Mouse (Mus musculus): ENCODE measurements around the gene Itga8. TPM values are rescaled to one million over a fixed set of nuclear protein-coding genes. Genes with fewer than 3 reads are reported as not detected.

Itga8 gene
- polyA plus RNA-seq, 1 experiment, result 3.8 TPM

DNA sequence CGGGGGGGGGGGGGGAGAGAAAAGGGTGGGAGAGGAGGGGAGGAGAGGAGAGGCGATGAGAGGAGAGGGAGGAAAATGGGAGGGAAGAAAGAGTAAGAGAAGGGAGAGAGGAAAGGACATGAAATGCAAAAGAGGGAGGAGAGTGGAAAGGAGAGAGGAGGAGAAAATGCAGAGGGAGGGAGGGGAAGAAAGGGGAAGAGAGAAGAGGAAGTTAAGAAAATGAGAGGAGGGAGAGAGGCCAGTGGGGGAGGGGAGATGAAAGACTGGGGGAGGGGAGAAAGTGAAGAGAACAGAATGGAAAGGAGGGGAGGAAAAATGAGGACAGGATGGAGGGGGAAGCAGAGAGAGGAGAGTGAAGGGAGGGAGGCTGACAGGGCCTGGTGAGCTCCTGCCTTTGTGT lies 74.5 kb downstream of the Itga8 start:
- no peak for DNase-seq (ENCODE audit: low read depth in 1 of 2, low spot score in 2 of 2)
- Histone ChIP-seq H3K27ac (ENCODE audit: insufficient read depth, low read length) (no peak overlapping the region), H3K36me3 (ENCODE audit: control insufficient read depth, insufficient read depth, low read length) (no peaks in the 10 kb centered on the region), H3K27me3 (ENCODE audit: control insufficient read depth, insufficient read depth, low read length) (no peaks in the 10 kb centered on the region), H3K4me3 (ENCODE audit: extremely low read depth, insufficient read depth, insufficient read length) (no peak overlapping the region), H3K4me1 (ENCODE audit: control insufficient read depth, insufficient read depth, insufficient read length) (peaks cover 10% of the 10 kb centered on the region)
- TF ChIP-seq CTCF (IDR thresholded peaks at IDR 0.05; ENCODE audit: extremely low read depth, insufficient read depth, insufficient read length, insufficient replicate concordance) (no peak), POLR2A (IDR thresholded peaks at IDR 0.05; ENCODE audit: low read depth, low read length) (no peak)
- 58% methylated on average over 2 of the region's 2 CpGs for WGBS

- no peak for DNase-seq (ENCODE audit: low read depth in 1 of 2, low spot score in 2 of 2)
- peaks cover 10% of the 10 kb centered on the region for H3K4me1 ChIP-seq (ENCODE audit: control insufficient read depth, insufficient read depth, insufficient read length)
- H3K36me3 ChIP-seq (ENCODE audit: control insufficient read depth, insufficient read depth, low read length), result no peaks in the 10 kb centered on the region
Observed at GRCm38 (mm10) chr2:12226367-12226766, 75.4 kb downstream of the Itga8 start.

GRCm38 (mm10) chr2:12221671-12222070 lies 80.1 kb downstream of the Itga8 start:
- H3K36me3 ChIP-seq (ENCODE audit: control insufficient read depth, insufficient read depth, low read length), result no peaks in the 10 kb centered on the region
- TF ChIP-seq CTCF (IDR thresholded peaks at IDR 0.05; ENCODE audit: extremely low read depth, insufficient read depth, insufficient read length, insufficient replicate concordance), result no peak
- TF ChIP-seq POLR2A (IDR thresholded peaks at IDR 0.05; ENCODE audit: low read depth, low read length), result no peak
- no peak overlapping the region for H3K27ac ChIP-seq (ENCODE audit: insufficient read depth, low read length)
- no peak overlapping the region for H3K4me3 ChIP-seq (ENCODE audit: extremely low read depth, insufficient read depth, insufficient read length)
- no peak for DNase-seq (ENCODE audit: low read depth in 1 of 2, low spot score in 2 of 2)
- WGBS, result 88% methylated on average over 2 of the region's 2 CpGs
- H3K27me3 ChIP-seq (ENCODE audit: control insufficient read depth, insufficient read depth, low read length), result no peaks in the 10 kb centered on the region
- no peaks in the 10 kb centered on the region for H3K4me1 ChIP-seq (ENCODE audit: control insufficient read depth, insufficient read depth, insufficient read length)

More at GRCm38 (mm10) chr2:12226367-12226766, 75.4 kb downstream of the Itga8 start:
- 16% methylated on average over 1 of the region's 1 CpGs for WGBS
- H3K4me3 ChIP-seq (ENCODE audit: extremely low read depth, insufficient read depth, insufficient read length), result no peak overlapping the region
- H3K27ac ChIP-seq (ENCODE audit: insufficient read depth, low read length), result no peak overlapping the region
- no peaks in the 10 kb centered on the region for H3K27me3 ChIP-seq (ENCODE audit: control insufficient read depth, insufficient read depth, low read length)
- no peak for TF ChIP-seq POLR2A (IDR thresholded peaks at IDR 0.05; ENCODE audit: low read depth, low read length)
- TF ChIP-seq CTCF (IDR thresholded peaks at IDR 0.05; ENCODE audit: extremely low read depth, insufficient read depth, insufficient read length, insufficient replicate concordance), result no peak

GRCm38 (mm10) chr2:12213464-12213790 lies 88.3 kb downstream of the Itga8 start:
- Histone ChIP-seq H3K36me3 (ENCODE audit: control insufficient read depth, insufficient read depth, low read length) (no peaks in the 10 kb centered on the region), H3K27me3 (ENCODE audit: control insufficient read depth, insufficient read depth, low read length) (no peaks in the 10 kb centered on the region), H3K27ac (ENCODE audit: insufficient read depth, low read length) (no peak overlapping the region), H3K4me3 (ENCODE audit: extremely low read depth, insufficient read depth, insufficient read length) (no peak overlapping the region), H3K4me1 (ENCODE audit: control insufficient read depth, insufficient read depth, insufficient read length) (no peaks in the 10 kb centered on the region)
- 78% methylated on average over 4 of the region's 4 CpGs for WGBS
- DNase-seq (ENCODE audit: low read depth in 1 of 2, low spot score in 2 of 2), result no peak
- no peak for TF ChIP-seq CTCF (IDR thresholded peaks at IDR 0.05; ENCODE audit: extremely low read depth, insufficient read depth, insufficient read length, insufficient replicate concordance)
- no peak for TF ChIP-seq POLR2A (IDR thresholded peaks at IDR 0.05; ENCODE audit: low read depth, low read length)

DNA sequence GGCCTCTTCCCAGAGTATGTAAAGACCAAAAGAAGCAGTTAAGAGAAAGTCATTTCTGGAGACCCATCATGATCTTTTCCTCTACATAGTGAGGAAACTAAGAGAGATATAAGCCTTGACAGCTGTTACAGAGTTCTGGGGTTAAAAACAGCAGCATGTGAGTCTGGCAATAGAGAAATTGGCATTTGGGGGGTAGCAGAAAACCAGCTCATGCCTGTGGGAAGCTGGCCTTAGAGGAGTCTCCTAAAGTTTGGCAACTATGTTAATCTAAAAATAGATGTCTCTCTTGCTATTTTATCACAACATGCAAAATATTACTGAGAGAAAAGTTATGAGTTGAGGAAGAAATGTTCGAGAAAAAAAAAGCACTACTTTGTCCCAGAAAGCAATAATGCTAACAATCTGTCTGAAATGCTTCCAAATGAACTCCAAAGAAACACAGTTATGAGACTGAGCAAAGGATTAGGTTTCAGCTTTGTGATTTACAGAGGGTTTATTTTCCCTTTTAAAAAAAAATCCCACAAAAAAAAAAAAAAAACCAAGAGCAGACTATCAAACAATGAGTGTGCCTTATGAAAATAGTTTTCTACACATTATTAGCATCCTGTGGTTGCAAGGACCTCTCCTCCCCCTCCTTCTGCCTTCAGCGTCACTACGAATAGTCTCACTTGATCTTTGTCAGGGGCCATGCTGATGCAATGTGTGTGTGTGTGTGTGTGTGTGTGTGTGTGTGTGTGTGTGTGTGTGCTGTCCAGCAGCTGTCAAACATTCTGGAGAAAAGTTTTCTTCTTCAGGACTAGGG lies 88.9 kb downstream of the Itga8 start:
- no peak for DNase-seq (ENCODE audit: low read depth in 1 of 2, low spot score in 2 of 2)
- 64% methylated on average over 3 of the region's 3 CpGs for WGBS

GRCm38 (mm10) chr2:12208142-12208541 lies 93.6 kb downstream of the Itga8 start:
- H3K4me1 ChIP-seq (ENCODE audit: control insufficient read depth, insufficient read depth, insufficient read length), result no peaks in the 10 kb centered on the region
- H3K36me3 ChIP-seq (ENCODE audit: control insufficient read depth, insufficient read depth, low read length), result no peaks in the 10 kb centered on the region
- TF ChIP-seq CTCF (IDR thresholded peaks at IDR 0.05; ENCODE audit: extremely low read depth, insufficient read depth, insufficient read length, insufficient replicate concordance) (no peak), POLR2A (IDR thresholded peaks at IDR 0.05; ENCODE audit: low read depth, low read length) (no peak)
- H3K27me3 ChIP-seq (ENCODE audit: control insufficient read depth, insufficient read depth, low read length), result no peaks in the 10 kb centered on the region
- WGBS, result 7% methylated on average over 6 of the region's 6 CpGs
- no peak for DNase-seq (ENCODE audit: low read depth in 1 of 2, low spot score in 2 of 2)
- H3K4me3 ChIP-seq (ENCODE audit: extremely low read depth, insufficient read depth, insufficient read length), result no peak overlapping the region
- no peak overlapping the region for H3K27ac ChIP-seq (ENCODE audit: insufficient read depth, low read length)

More for the DNA sequence above, 88.9 kb downstream of the Itga8 start:
- Histone ChIP-seq H3K4me1 (ENCODE audit: control insufficient read depth, insufficient read depth, insufficient read length) (no peaks in the 10 kb centered on the region), H3K27me3 (ENCODE audit: control insufficient read depth, insufficient read depth, low read length) (no peaks in the 10 kb centered on the region), H3K27ac (ENCODE audit: insufficient read depth, low read length) (no peak overlapping the region), H3K4me3 (ENCODE audit: extremely low read depth, insufficient read depth, insufficient read length) (no peak overlapping the region), H3K36me3 (ENCODE audit: control insufficient read depth, insufficient read depth, low read length) (no peaks in the 10 kb centered on the region)
- TF ChIP-seq POLR2A (IDR thresholded peaks at IDR 0.05; ENCODE audit: low read depth, low read length) (no peak), CTCF (IDR thresholded peaks at IDR 0.05; ENCODE audit: extremely low read depth, insufficient read depth, insufficient read length, insufficient replicate concordance) (no peak)

DNA sequence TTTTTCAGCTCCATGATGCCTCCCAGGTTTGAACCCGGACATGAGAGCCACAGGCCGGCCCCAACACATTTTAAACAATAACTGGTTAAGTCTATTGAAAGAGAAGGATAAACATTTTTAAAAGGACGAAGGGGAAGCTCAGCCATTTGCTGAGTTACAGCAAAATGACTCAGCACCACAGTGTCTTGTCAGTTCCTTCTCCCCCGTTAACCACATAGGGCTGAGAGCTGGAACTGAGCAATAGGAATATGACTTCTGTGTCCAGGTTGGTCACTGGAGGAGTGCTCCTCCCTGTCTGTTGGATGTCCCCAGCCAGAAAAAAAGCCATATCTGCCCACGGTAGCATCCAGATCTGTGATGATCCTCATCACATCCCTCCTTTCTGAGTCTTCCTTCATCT lies 95.4 kb downstream of the Itga8 start:
- DNase-seq (ENCODE audit: low read depth in 1 of 2, low spot score in 2 of 2), result no peak
- WGBS, result 35% methylated on average over 5 of the region's 5 CpGs
- Histone ChIP-seq H3K27ac (ENCODE audit: insufficient read depth, low read length) (no peak overlapping the region), H3K4me3 (ENCODE audit: extremely low read depth, insufficient read depth, insufficient read length) (no peak overlapping the region), H3K27me3 (ENCODE audit: control insufficient read depth, insufficient read depth, low read length) (no peaks in the 10 kb centered on the region), H3K36me3 (ENCODE audit: control insufficient read depth, insufficient read depth, low read length) (no peaks in the 10 kb centered on the region), H3K4me1 (ENCODE audit: control insufficient read depth, insufficient read depth, insufficient read length) (no peaks in the 10 kb centered on the region)
- TF ChIP-seq POLR2A (IDR thresholded peaks at IDR 0.05; ENCODE audit: low read depth, low read length), result no peak
